Mouse (Mus musculus): ENCODE data around the gene Dennd1a.

Dennd1a gene

GRCm38 (mm10) chr2:38052440-38052839 lies 234.8 kb downstream of the Dennd1a start:
- DNase-seq (ENCODE audit: extremely low read depth, low read depth) = no peak

- DNase-seq (ENCODE audit: extremely low read depth, low read depth) = no peak
Observed at GRCm38 (mm10) chr2:38051485-38052085, 235.6 kb downstream of the Dennd1a start.

- no peak for DNase-seq (ENCODE audit: extremely low read depth, low read depth)
Observed at GRCm38 (mm10) chr2:38048996-38049395, 238.2 kb downstream of the Dennd1a start.

- DNase-seq (ENCODE audit: extremely low read depth, low read depth) = no peak
Observed at GRCm38 (mm10) chr2:38045286-38045685, 241.9 kb downstream of the Dennd1a start.

GRCm38 (mm10) chr2:38040845-38041244 lies 246.3 kb downstream of the Dennd1a start:
- DNase-seq (ENCODE audit: extremely low read depth, low read depth) = no peak

GRCm38 (mm10) chr2:38039621-38040020 lies 247.6 kb downstream of the Dennd1a start:
- no peak for DNase-seq (ENCODE audit: extremely low read depth, low read depth)

GRCm38 (mm10) chr2:38028317-38028716 lies 258.9 kb downstream of the Dennd1a start:
- DNase-seq (ENCODE audit: extremely low read depth, low read depth) = no peak

- DNase-seq (ENCODE audit: extremely low read depth, low read depth) = no peak
Observed at GRCm38 (mm10) chr2:38025615-38026014, 261.6 kb downstream of the Dennd1a start.

- no peak for DNase-seq (ENCODE audit: extremely low read depth, low read depth)
Observed at GRCm38 (mm10) chr2:38023741-38024130, 263.5 kb downstream of the Dennd1a start.

GRCm38 (mm10) chr2:38023054-38023740 lies 264.0 kb downstream of the Dennd1a start:
- DNase-seq (ENCODE audit: extremely low read depth, low read depth) = no peak

GRCm38 (mm10) chr2:38021166-38021565 lies 266.0 kb downstream of the Dennd1a start:
- DNase-seq (ENCODE audit: extremely low read depth, low read depth) = no peak

GRCm38 (mm10) chr2:38014702-38015101 lies 272.5 kb downstream of the Dennd1a start:
- DNase-seq (ENCODE audit: extremely low read depth, low read depth) = no peak

- no peak for DNase-seq (ENCODE audit: extremely low read depth, low read depth)
Observed at GRCm38 (mm10) chr2:38013839-38014365, 273.3 kb downstream of the Dennd1a start.

- no peak for DNase-seq (ENCODE audit: extremely low read depth, low read depth)
Observed at GRCm38 (mm10) chr2:38007238-38007637, 280.0 kb downstream of the Dennd1a start.

GRCm38 (mm10) chr2:38003183-38003680 lies 284.0 kb downstream of the Dennd1a start:
- no peak for DNase-seq (ENCODE audit: extremely low read depth, low read depth)

GRCm38 (mm10) chr2:38001004-38001403 lies 286.2 kb downstream of the Dennd1a start:
- DNase-seq (ENCODE audit: extremely low read depth, low read depth) = no peak

- no peak for DNase-seq (ENCODE audit: extremely low read depth, low read depth)
Observed at GRCm38 (mm10) chr2:37997966-37998365, 289.2 kb downstream of the Dennd1a start.

GRCm38 (mm10) chr2:37989091-37989490 lies 298.1 kb downstream of the Dennd1a start:
- DNase-seq (ENCODE audit: extremely low read depth, low read depth) = no peak

GRCm38 (mm10) chr2:37988301-37988700 lies 298.9 kb downstream of the Dennd1a start:
- DNase-seq (ENCODE audit: extremely low read depth, low read depth) = no peak

- DNase-seq (ENCODE audit: extremely low read depth, low read depth) = no peak
Observed at GRCm38 (mm10) chr2:37985690-37986222, 301.4 kb downstream of the Dennd1a start.

- DNase-seq (ENCODE audit: extremely low read depth, low read depth) = no peak
Observed at GRCm38 (mm10) chr2:37982714-37983113, 304.5 kb downstream of the Dennd1a start.

Data from MEL-GATA-1-ER (cell line).